In genomic region chr4:106593636-106594035, GRCm38 (mm10) we compare ENCODE assay signal across 15 mouse cellular contexts. TPM values are rescaled to one million over a fixed set of nuclear protein-coding genes. Genes with fewer than 3 reads are reported as not detected.
A peak's percentile ranks its signal among the peaks of the same experiment; 100 is the strongest.
DNase-seq lines count a peak whose midpoint lies in the region; ATAC-seq and TF ChIP-seq lines count a peak whose summit lies in the region.
"Had no signal": no experiment of that assay in that cellular context is flagged by ENCODE, and none has a peak within 500 bp of the region (broad histone marks: within the 10 kb centered on the region; RNA-seq: fewer than 3 reads in every experiment).

No protein-coding gene starts in this region.

- H3K27me3 ChIP-seq in kidney, postnatal 0 days (ENCODE audit: insufficient read depth, low read length) = no peaks in the 10 kb centered on the region
- no peaks in the 10 kb centered on the region for H3K27me3 ChIP-seq in stomach, postnatal 0 days (ENCODE audit: control insufficient read depth, insufficient read depth, low read length)
- H3K27me3 ChIP-seq in limb, embryonic 10.5 days (ENCODE audit: low read depth, poor library complexity, severe bottlenecking) = no peaks in the 10 kb centered on the region
- H3K27me3 ChIP-seq: embryonic facial prominence, embryonic 15.5 days; heart, embryonic 15.5 days; hindbrain, embryonic 15.5 days; limb, embryonic 15.5 days had no signal

- ATAC-seq in kidney, postnatal 0 days (replicated peaks; ENCODE audit: low FRiP score, low read depth) = no peak
- no peak for ATAC-seq in stomach, postnatal 0 days (ENCODE audit: low FRiP score, low TSS enrichment)
- ATAC-seq: forebrain, embryonic 14.5 days had no signal

- no peak overlapping the region for H3K4me2 ChIP-seq in kidney, postnatal 0 days (ENCODE audit: low read length)
- H3K4me2 ChIP-seq in stomach, postnatal 0 days (replicated peaks; ENCODE audit: low read depth) = no peak overlapping the region
- H3K4me2 ChIP-seq: embryonic facial prominence, embryonic 15.5 days; heart, embryonic 15.5 days; hindbrain, embryonic 15.5 days; limb, embryonic 15.5 days had no signal

- H3K4me1 ChIP-seq in kidney, postnatal 0 days (replicated peaks; ENCODE audit: insufficient read depth, low read length) = no peaks in the 10 kb centered on the region; the same call in 1 of the 2 replicates
- H3K4me1 ChIP-seq in stomach, postnatal 0 days (replicated peaks; ENCODE audit: control insufficient read depth, insufficient read depth) = no peaks in the 10 kb centered on the region
- H3K4me1 ChIP-seq in limb, embryonic 10.5 days = no peaks in the 10 kb centered on the region
- H3K4me1 ChIP-seq: embryonic facial prominence, embryonic 15.5 days; heart, embryonic 15.5 days; hindbrain, embryonic 15.5 days; limb, embryonic 15.5 days had no signal

- TF ChIP-seq CTCF in kidney, postnatal 0 days (IDR thresholded peaks at IDR 0.05; ENCODE audit: low read depth) = peak; percentile 33; the same call in 1 of the 2 replicates
- TF ChIP-seq CTCF in stomach, postnatal 0 days (IDR thresholded peaks at IDR 0.05; ENCODE audit: low read depth) = peak; percentile 35; the same call in 1 of the 2 replicates

- no peak overlapping the region for H3K4me3 ChIP-seq in kidney, postnatal 0 days (replicated peaks; ENCODE audit: low read depth, low read length)
- H3K4me3 ChIP-seq in stomach, postnatal 0 days (ENCODE audit: low read depth, low read length) = no peak overlapping the region
- H3K4me3 ChIP-seq in limb, embryonic 10.5 days = no peak overlapping the region
- H3K4me3 ChIP-seq: embryonic facial prominence, embryonic 15.5 days; heart, embryonic 15.5 days; hindbrain, embryonic 15.5 days; limb, embryonic 15.5 days had no signal

- H3K27ac ChIP-seq in kidney, postnatal 0 days = no peak overlapping the region
- H3K27ac ChIP-seq in stomach, postnatal 0 days (replicated peaks) = no peak overlapping the region
- H3K27ac ChIP-seq in limb, embryonic 10.5 days = no peak overlapping the region
- H3K27ac ChIP-seq: embryonic facial prominence, embryonic 15.5 days; heart, embryonic 15.5 days; hindbrain, embryonic 15.5 days; limb, embryonic 15.5 days had no signal

- no peaks in the 10 kb centered on the region for H3K36me3 ChIP-seq in kidney, postnatal 0 days (ENCODE audit: insufficient read depth, low read length)
- H3K36me3 ChIP-seq in stomach, postnatal 0 days (ENCODE audit: control insufficient read depth, insufficient read depth, low read length) = no peaks in the 10 kb centered on the region
- H3K36me3 ChIP-seq in limb, embryonic 10.5 days = peaks cover 29% of the 10 kb centered on the region
- H3K36me3 ChIP-seq: heart, embryonic 15.5 days had no signal

- DNase-seq in kidney, postnatal 0 days (ENCODE audit: low spot score) = no peak
- DNase-seq in kidney, adult 9 months = no peak
- DNase-seq in thymus, postnatal 4 days = peak; percentile 51
- DNase-seq in thymus, adult 18-20 months = no peak
- DNase-seq in ZHBTc4 (ENCODE audit: low read depth, low spot score) = peak; percentile 77
- no peak for DNase-seq in stomach, postnatal 0 days (ENCODE audit: low spot score)
- no peak for DNase-seq in limb, embryonic 10.5 days (ENCODE audit: low spot score)
- no peak for DNase-seq in layer of hippocampus, adult 11-12 months (ENCODE audit: low spot score)
- DNase-seq: right cerebral cortex, postnatal 14 days; thymus, postnatal 25 days had no signal

- WGBS in kidney, postnatal 0 days = 66% methylated on average over 7 of the region's 7 CpGs
- 58% methylated on average over 7 of the region's 7 CpGs for WGBS in stomach, postnatal 0 days
- WGBS in limb, embryonic 10.5 days = 59% methylated on average over 7 of the region's 7 CpGs

- H3K9ac ChIP-seq in kidney, postnatal 0 days (ENCODE audit: low read depth, low read length) = no peak overlapping the region
- H3K9ac ChIP-seq in stomach, postnatal 0 days (ENCODE audit: low read length) = no peak overlapping the region
- H3K9ac ChIP-seq: embryonic facial prominence, embryonic 15.5 days; heart, embryonic 15.5 days; hindbrain, embryonic 15.5 days; limb, embryonic 15.5 days had no signal

- H3K9me3 ChIP-seq in kidney, postnatal 0 days (replicated peaks; ENCODE audit: low read length) = no peaks in the 10 kb centered on the region
- H3K9me3 ChIP-seq in stomach, postnatal 0 days (ENCODE audit: control insufficient read depth, low read length) = no peaks in the 10 kb centered on the region
- no peaks in the 10 kb centered on the region for H3K9me3 ChIP-seq in limb, embryonic 10.5 days (replicated peaks)
- H3K9me3 ChIP-seq: embryonic facial prominence, embryonic 15.5 days; heart, embryonic 15.5 days; hindbrain, embryonic 15.5 days; limb, embryonic 15.5 days had no signal

- no peak for TF ChIP-seq EP300 in stomach, postnatal 0 days (optimal IDR thresholded peaks at IDR 0.05)

RNA-seq across cellular contexts. Expression of gene Lexm, which starts 23.4 kb away (rescaled TPM):
- not detected in 2 replicates for polyA plus RNA-seq in kidney, postnatal 0 days (2015; fragmentation: Nextera tagmentation; extraction: Ambion mirVana)
- 0.08 TPM in 1 of 2 replicates, not detected in the other for polyA plus RNA-seq in stomach, postnatal 0 days (2015; fragmentation: Nextera tagmentation; extraction: Ambion mirVana)
- polyA plus RNA-seq in limb, embryonic 10.5 days (2016; fragmentation: Nextera tagmentation; extraction: Ambion mirVana) = 0.15 TPM in 2 replicates
- polyA plus RNA-seq: forebrain, embryonic 14.5 days; heart, embryonic 15.5 days; hindbrain, embryonic 15.5 days; limb, embryonic 15.5 days had no signal

RNA-seq across cellular contexts. Expression of gene Ttc22, which starts 28.6 kb away (rescaled TPM):
- 5.0 and 5.9 TPM in 2 replicates for polyA plus RNA-seq in kidney, postnatal 0 days (2015; fragmentation: Nextera tagmentation; extraction: Ambion mirVana)
- 26.9 and 28.2 TPM in 2 replicates for polyA plus RNA-seq in stomach, postnatal 0 days (2015; fragmentation: Nextera tagmentation; extraction: Ambion mirVana)
- 0.14 TPM in 1 of 2 replicates, not detected in the other for polyA plus RNA-seq in limb, embryonic 10.5 days (2016; fragmentation: Nextera tagmentation; extraction: Ambion mirVana)

RNA-seq across cellular contexts. Expression of gene Dhcr24, which starts 32.8 kb away (rescaled TPM):
- polyA plus RNA-seq in kidney, postnatal 0 days (2015; fragmentation: Nextera tagmentation; extraction: Ambion mirVana) = 6.3 and 6.5 TPM in 2 replicates
- 4.7 and 7.1 TPM in 2 replicates for polyA plus RNA-seq in stomach, postnatal 0 days (2015; fragmentation: Nextera tagmentation; extraction: Ambion mirVana)
- polyA plus RNA-seq in limb, embryonic 10.5 days (2016; fragmentation: Nextera tagmentation; extraction: Ambion mirVana) = 9.8 and 10.1 TPM in 2 replicates

RNA-seq across cellular contexts. Expression of gene Pars2, which starts 57.2 kb away (rescaled TPM):
- polyA plus RNA-seq in kidney, postnatal 0 days (2015; fragmentation: Nextera tagmentation; extraction: Ambion mirVana) = 11.8 and 12.8 TPM in 2 replicates
- polyA plus RNA-seq in stomach, postnatal 0 days (2015; fragmentation: Nextera tagmentation; extraction: Ambion mirVana) = 5.9 and 7.3 TPM in 2 replicates
- 18.8 and 20.2 TPM in 2 replicates for polyA plus RNA-seq in limb, embryonic 10.5 days (2016; fragmentation: Nextera tagmentation; extraction: Ambion mirVana)

Comparison
In these comparisons a context has a peak if more than half of its experiments do, and no peak if none do; other contexts are left out.
1. DNase-seq: peak in thymus, postnatal 4 days (single experiment) and ZHBTc4 (single experiment); none in kidney, postnatal 0 days (single experiment), kidney, adult 9 months (single experiment), thymus, adult 18-20 months (0 of 2), stomach, postnatal 0 days (single experiment), limb, embryonic 10.5 days (single experiment) and layer of hippocampus, adult 11-12 months (single experiment).